Mouse (Mus musculus): ENCODE results near the gene Scml4.

DNA sequence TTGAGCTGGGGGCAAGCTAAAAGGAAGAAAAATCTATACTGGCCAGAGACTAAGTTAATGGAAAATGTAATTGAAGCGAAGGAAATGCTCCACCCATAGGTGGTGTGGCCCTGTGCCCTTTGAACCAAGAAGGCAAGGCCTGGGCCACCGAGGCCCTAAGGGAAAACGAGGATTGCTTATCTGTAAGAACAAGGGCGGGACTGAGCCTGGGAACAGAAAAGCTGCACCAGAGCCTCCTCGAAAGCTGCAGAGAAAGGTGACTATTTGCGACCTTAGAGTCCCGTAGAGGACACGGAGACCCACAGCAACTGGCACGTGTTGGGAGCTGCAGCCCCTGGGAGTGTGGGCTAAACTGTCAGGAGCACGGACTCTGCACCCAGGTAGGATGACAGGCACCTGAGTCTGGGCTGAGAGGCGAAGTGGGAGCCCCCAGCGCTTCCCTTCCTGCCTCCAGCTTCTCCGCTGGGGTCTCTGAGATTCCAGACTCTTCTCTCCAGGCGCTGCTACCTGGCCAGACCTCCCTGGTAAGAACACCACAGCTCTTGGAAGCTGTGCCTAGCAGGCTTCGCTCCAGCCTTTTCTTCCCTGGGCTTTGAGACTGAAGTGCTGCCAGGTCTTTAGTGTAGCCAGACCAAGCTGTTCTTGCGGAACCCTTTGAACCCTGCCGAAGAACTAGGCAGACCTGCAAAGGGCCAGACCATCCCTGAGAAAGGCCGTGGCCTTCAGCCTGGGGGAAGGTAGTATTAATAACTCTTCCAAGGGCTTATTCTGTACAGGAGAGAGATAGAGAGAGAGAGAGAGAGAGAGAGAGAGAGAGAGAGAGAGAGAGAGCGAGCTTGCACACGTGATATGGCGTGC is 80.3 kb downstream of the Scml4 start:
- TF ChIP-seq POLR2A (IDR thresholded peaks at IDR 0.05; ENCODE audit: extremely low read depth, insufficient read depth, low read length) (no peak), CTCF (IDR thresholded peaks at IDR 0.05; ENCODE audit: extremely low read depth, insufficient read depth, low read length) (no peak)

Measured in cortical plate, adult 2 months (tissue).